Mouse (Mus musculus) embryonic facial prominence, embryonic 15.5 days (tissue): Measurements from ENCODE around the gene Ptprd. TPM values are rescaled to one million over a fixed set of nuclear protein-coding genes. Genes with fewer than 3 reads are reported as not detected.

Experiments used
- ATAC-seq: fragments of 200-750 bp; cut with Nextera tagmentation; 2 replicates; pipeline ENCODE4 v1.8.0; 2017; ENCODE audit warnings: low read depth, moderate TSS enrichment; ENCODE audit not compliant: insufficient number of reproducible peaks, low FRiP score, low TSS enrichment
- H3K27ac ChIP-seq: fragments of 300-500 bp; sonication (generic); replicated peaks from 2 replicates; pipeline ENCODE4 v1.5.1; 2015; ENCODE audit warnings: mild to moderate bottlenecking, inconsistent platforms
- H3K27me3 ChIP-seq: fragments of 300-500 bp; sonication (generic); 2 replicates; pipeline ENCODE4 v1.6.1; 2015; ENCODE audit warnings: inconsistent platforms
- H3K36me3 ChIP-seq: fragments of 300-500 bp; sonication (generic); 2 replicates; pipeline ENCODE4 v1.6.1; 2015; ENCODE audit warnings: mild to moderate bottlenecking, inconsistent platforms
- H3K4me1 ChIP-seq: fragments of 300-500 bp; sonication (generic); 2 replicates; pipeline ENCODE4 v1.6.1; 2015; ENCODE audit warnings: inconsistent platforms
- H3K4me2 ChIP-seq: fragments of 300-500 bp; sonication (generic); replicated peaks from 2 replicates; pipeline ENCODE4 v1.6.1; 2015; ENCODE audit warnings: mild to moderate bottlenecking, inconsistent platforms
- H3K4me3 ChIP-seq: fragments of 300-500 bp; sonication (generic); replicated peaks from 2 replicates; pipeline ENCODE4 v1.5.1; 2015; ENCODE audit warnings: mild to moderate bottlenecking, inconsistent platforms
- H3K9ac ChIP-seq: fragments of 300-500 bp; sonication (generic); 2 replicates; pipeline ENCODE4 v1.6.1; 2015; ENCODE audit warnings: inconsistent platforms
- H3K9me3 ChIP-seq: fragments of 300-500 bp; sonication (generic); replicated peaks from 2 replicates; pipeline ENCODE4 v1.6.1; 2016; ENCODE audit warnings: inconsistent platforms
- WGBS: fragments of 180-500 bp; shearing (Covaris S2); methylation state at CpG from one replicate; pipeline ENCODE4 v1.1.7; 2015; 5-methylcytosine and 5-hydroxymethylcytosine counted together
- polyA plus RNA-seq: library from polyadenylated mRNA; unstranded; fragments of >200 nt; fragmentation: Nextera tagmentation; extraction: Ambion mirVana; gene quantifications from 2 replicates; pipeline ENCODE4 v1.2.1, GENCODE M21; 2015

Ptprd gene
- polyA plus RNA-seq, 1 experiment from 2014 or later, result 33.9 TPM

GRCm38 (mm10) chr4:77050536-77051207 is 1161.1 kb downstream of the Ptprd start:
- ATAC-seq, result no peak
- Histone ChIP-seq H3K4me1 (no peaks in the 10 kb centered on the region), H3K4me2 (no peak overlapping the region), H3K36me3 (no peaks in the 10 kb centered on the region), H3K9me3 (no peaks in the 10 kb centered on the region), H3K4me3 (no peak overlapping the region), H3K27me3 (no peaks in the 10 kb centered on the region), H3K27ac (no peak overlapping the region), H3K9ac (no peak overlapping the region)
- WGBS, result 65% methylated on average over 6 of the region's 6 CpGs

- no peak for ATAC-seq
- Histone ChIP-seq H3K4me1 (no peaks in the 10 kb centered on the region), H3K27me3 (no peaks in the 10 kb centered on the region), H3K36me3 (no peaks in the 10 kb centered on the region), H3K27ac (no peak overlapping the region), H3K4me3 (no peak overlapping the region), H3K9ac (no peak overlapping the region), H3K9me3 (no peaks in the 10 kb centered on the region), H3K4me2 (no peak overlapping the region)
- 72% methylated on average over 1 of the region's 1 CpGs for WGBS
Measured at GRCm38 (mm10) chr4:77004483-77004882, 1207.3 kb downstream of the Ptprd start.

- no peak overlapping the region for H3K4me3 ChIP-seq
- H3K9ac ChIP-seq, result no peak overlapping the region
- no peaks in the 10 kb centered on the region for H3K27me3 ChIP-seq
- no peaks in the 10 kb centered on the region for H3K36me3 ChIP-seq
- H3K4me1 ChIP-seq, result no peaks in the 10 kb centered on the region
- no peaks in the 10 kb centered on the region for H3K9me3 ChIP-seq
- H3K4me2 ChIP-seq, result no peak overlapping the region
- H3K27ac ChIP-seq, result no peak overlapping the region
- whole genome bisulfite sequencing, result 85% methylated on average over 4 of the region's 4 CpGs
- no peak for ATAC-seq
Measured at GRCm38 (mm10) chr4:76996172-76996571, 1215.6 kb downstream of the Ptprd start.

- no peaks in the 10 kb centered on the region for H3K9me3 ChIP-seq
- no peaks in the 10 kb centered on the region for H3K36me3 ChIP-seq
- H3K9ac ChIP-seq, result no peak overlapping the region
- ATAC-seq, result no peak
- no peak overlapping the region for H3K27ac ChIP-seq
- no peak overlapping the region for H3K4me3 ChIP-seq
- H3K27me3 ChIP-seq, result no peaks in the 10 kb centered on the region
- no peak overlapping the region for H3K4me2 ChIP-seq
- H3K4me1 ChIP-seq, result no peaks in the 10 kb centered on the region
- 88% methylated on average over 1 of the region's 1 CpGs for WGBS
Measured at GRCm38 (mm10) chr4:76989961-76990360, 1221.8 kb downstream of the Ptprd start.

GRCm38 (mm10) chr4:76977056-76977809 is 1234.5 kb downstream of the Ptprd start:
- ATAC-seq, result no peak
- Histone ChIP-seq H3K36me3 (no peaks in the 10 kb centered on the region), H3K4me2 (no peak overlapping the region), H3K27me3 (no peaks in the 10 kb centered on the region), H3K9me3 (no peaks in the 10 kb centered on the region), H3K4me1 (no peaks in the 10 kb centered on the region), H3K9ac (no peak overlapping the region), H3K4me3 (no peak overlapping the region), H3K27ac (0 out of 2 replicates have a peak overlapping the region, but pooled peaks have one; percentile 60)
- 38% methylated on average over 3 of the region's 3 CpGs for WGBS

- H3K27ac ChIP-seq, result no peak overlapping the region
- H3K9ac ChIP-seq, result no peak overlapping the region
- no peak overlapping the region for H3K4me3 ChIP-seq
- no peak for ATAC-seq
- H3K9me3 ChIP-seq, result no peaks in the 10 kb centered on the region
- H3K27me3 ChIP-seq, result no peaks in the 10 kb centered on the region
- no peaks in the 10 kb centered on the region for H3K4me1 ChIP-seq
- H3K36me3 ChIP-seq, result no peaks in the 10 kb centered on the region
- H3K4me2 ChIP-seq, result no peak overlapping the region
- WGBS, result 44% methylated on average over 3 of the region's 3 CpGs
Measured at GRCm38 (mm10) chr4:76948251-76948650, 1263.5 kb downstream of the Ptprd start.

- no peak overlapping the region for H3K27ac ChIP-seq
- H3K27me3 ChIP-seq, result no peaks in the 10 kb centered on the region
- no peaks in the 10 kb centered on the region for H3K36me3 ChIP-seq
- ATAC-seq, result no peak
- H3K9ac ChIP-seq, result no peak overlapping the region
- H3K4me1 ChIP-seq, result no peaks in the 10 kb centered on the region
- no peaks in the 10 kb centered on the region for H3K9me3 ChIP-seq
- no peak overlapping the region for H3K4me3 ChIP-seq
- WGBS, result 80% methylated on average over 6 of the region's 6 CpGs
- no peak overlapping the region for H3K4me2 ChIP-seq
Measured at GRCm38 (mm10) chr4:76941382-76942360, 1270.1 kb downstream of the Ptprd start.

GRCm38 (mm10) chr4:76931559-76931958 is 1280.2 kb downstream of the Ptprd start:
- no peak overlapping the region for H3K4me3 ChIP-seq
- no peak for ATAC-seq
- no peak overlapping the region for H3K9ac ChIP-seq
- no peak overlapping the region for H3K27ac ChIP-seq
- whole genome bisulfite sequencing, result 73% methylated on average over 2 of the region's 2 CpGs
- H3K4me2 ChIP-seq, result no peak overlapping the region
- no peaks in the 10 kb centered on the region for H3K36me3 ChIP-seq
- no peaks in the 10 kb centered on the region for H3K4me1 ChIP-seq
- H3K9me3 ChIP-seq, result no peaks in the 10 kb centered on the region
- H3K27me3 ChIP-seq, result no peaks in the 10 kb centered on the region

- ATAC-seq, result no peak
- Histone ChIP-seq H3K27ac (no peak overlapping the region), H3K4me3 (no peak overlapping the region), H3K4me1 (no peaks in the 10 kb centered on the region), H3K9ac (no peak overlapping the region), H3K36me3 (no peaks in the 10 kb centered on the region), H3K4me2 (no peak overlapping the region), H3K27me3 (no peaks in the 10 kb centered on the region), H3K9me3 (no peaks in the 10 kb centered on the region)
- 76% methylated on average over 5 of the region's 5 CpGs for WGBS
Measured at GRCm38 (mm10) chr4:76913532-76914150, 1298.1 kb downstream of the Ptprd start.

- no peak overlapping the region for H3K4me3 ChIP-seq
- 20% methylated on average over 1 of the region's 1 CpGs for WGBS
Measured at GRCm38 (mm10) chr4:76901692-76902091, 1310.1 kb downstream of the Ptprd start.

GRCm38 (mm10) chr4:76889669-76890068 is 1322.1 kb downstream of the Ptprd start:
- WGBS, result 90% methylated on average over 1 of the region's 1 CpGs
- Histone ChIP-seq H3K36me3 (no peaks in the 10 kb centered on the region), H3K27ac (no peak overlapping the region), H3K9me3 (no peaks in the 10 kb centered on the region), H3K27me3 (no peaks in the 10 kb centered on the region), H3K4me3 (no peak overlapping the region), H3K4me1 (no peaks in the 10 kb centered on the region), H3K9ac (no peak overlapping the region), H3K4me2 (no peak overlapping the region)
- no peak for ATAC-seq

More at GRCm38 (mm10) chr4:76901692-76902091, 1310.1 kb downstream of the Ptprd start:
- Histone ChIP-seq H3K4me2 (no peak overlapping the region), H3K36me3 (no peaks in the 10 kb centered on the region), H3K9ac (no peak overlapping the region), H3K9me3 (no peaks in the 10 kb centered on the region), H3K4me1 (no peaks in the 10 kb centered on the region), H3K27me3 (no peaks in the 10 kb centered on the region), H3K27ac (no peak overlapping the region)
- ATAC-seq, result no peak
